Comparison of ENCODE assay signal across 8 mouse cellular contexts in the genomic region with DNA sequence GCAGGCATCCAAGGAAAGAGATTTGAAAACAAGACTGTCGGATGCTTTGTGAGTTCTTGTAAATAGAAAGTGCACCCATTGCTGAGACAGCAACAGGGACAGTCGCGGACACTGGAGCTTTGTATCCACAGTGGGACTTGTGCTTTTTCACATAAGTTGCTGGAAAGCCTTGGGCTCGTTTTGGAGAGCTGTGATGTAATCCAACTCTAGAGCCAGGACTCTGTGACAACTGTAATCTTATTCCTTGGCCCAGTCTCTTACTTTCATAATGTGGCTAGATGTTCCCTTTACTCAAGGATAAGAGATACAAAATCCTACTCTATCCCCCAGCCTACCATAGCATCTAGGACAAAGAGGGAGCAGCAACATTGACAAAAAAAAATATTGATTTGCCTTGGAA.
"Had no signal": no experiment of that assay in that cellular context is flagged by ENCODE, and none has a peak within 500 bp of the region (broad histone marks: within the 10 kb centered on the region; RNA-seq: fewer than 3 reads in every experiment).

No protein-coding gene starts in this region.

- DNase-seq: kidney, postnatal 25 days; lung, adult 2 months; lung, postnatal 10 days; right cerebral cortex, postnatal 4 days; spleen, adult 18-20 months; thymus, adult 18-20 months; thymus, postnatal 14 days had no signal

- ATAC-seq: midbrain, embryonic 15.5 days had no signal
